Mouse (Mus musculus): ENCODE results near the gene Prdm2.

Gene Prdm2

DNA sequence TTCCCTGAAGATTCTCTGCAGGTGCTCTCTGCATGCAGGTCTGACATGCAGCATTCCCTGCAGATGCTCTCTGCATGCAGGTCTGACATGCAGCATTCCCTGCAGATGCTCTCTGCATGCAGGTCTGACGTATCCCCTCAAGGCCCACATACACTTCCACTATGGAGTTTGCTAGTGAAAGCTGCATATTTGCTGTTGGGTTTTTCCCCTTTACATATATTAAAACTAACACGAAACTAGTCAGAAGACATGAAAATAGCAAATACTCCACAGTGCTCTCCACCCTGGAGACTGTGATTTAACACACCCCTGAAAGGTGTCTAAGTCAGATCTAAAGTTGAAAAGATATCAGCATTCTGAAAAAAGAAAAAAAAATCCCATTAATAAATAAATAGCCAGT is 2.8 kb downstream of the Prdm2 start:
- DNase-seq = no peak

GRCm38 (mm10) chr4:143202653-143203052 is 10.1 kb downstream of the Prdm2 start:
- no peak for DNase-seq

DNA sequence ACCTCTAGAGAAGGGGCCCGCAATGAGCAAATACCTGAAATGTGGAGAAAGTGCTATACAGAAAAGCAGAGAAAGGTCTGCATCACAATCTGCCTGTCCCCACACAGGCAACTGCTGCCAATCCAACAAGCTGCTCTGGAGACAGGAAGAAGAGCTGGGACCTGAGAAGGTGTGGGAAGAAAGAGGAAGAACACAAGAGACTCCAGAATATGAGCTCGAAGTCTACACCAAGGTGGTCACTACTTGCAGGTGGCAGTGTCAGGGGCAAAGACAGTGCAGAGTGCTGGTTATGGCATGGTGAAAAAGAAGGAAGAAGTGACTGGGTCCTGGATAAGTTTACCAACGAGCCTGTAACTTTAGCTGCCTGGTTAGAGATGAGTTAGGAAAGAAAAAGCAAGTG is 14.4 kb downstream of the Prdm2 start:
- DNase-seq = no peak

- no peak for DNase-seq
Measured at GRCm38 (mm10) chr4:143197845-143198356, 14.9 kb downstream of the Prdm2 start.

DNA sequence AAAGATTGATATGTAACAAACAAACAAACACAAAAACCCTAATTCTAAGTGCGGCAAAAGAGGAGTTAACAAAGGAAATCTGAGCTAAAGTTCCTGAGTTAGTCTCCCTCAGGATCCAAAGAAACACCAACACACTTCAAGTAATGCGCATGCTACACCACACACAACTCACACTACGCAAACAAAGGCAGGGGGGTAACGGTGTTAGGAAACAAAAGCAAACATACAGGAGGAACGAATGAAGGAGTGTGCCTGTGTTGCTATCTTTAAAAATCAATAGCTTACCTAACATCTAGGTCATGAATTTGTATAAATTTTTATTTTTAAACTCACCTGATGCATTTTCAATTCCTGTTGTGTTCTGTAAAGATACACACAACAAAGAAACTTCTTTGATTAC is 18.5 kb downstream of the Prdm2 start:
- no peak for DNase-seq

GRCm38 (mm10) chr4:143193164-143193563 is 19.6 kb downstream of the Prdm2 start:
- no peak for DNase-seq

DNA sequence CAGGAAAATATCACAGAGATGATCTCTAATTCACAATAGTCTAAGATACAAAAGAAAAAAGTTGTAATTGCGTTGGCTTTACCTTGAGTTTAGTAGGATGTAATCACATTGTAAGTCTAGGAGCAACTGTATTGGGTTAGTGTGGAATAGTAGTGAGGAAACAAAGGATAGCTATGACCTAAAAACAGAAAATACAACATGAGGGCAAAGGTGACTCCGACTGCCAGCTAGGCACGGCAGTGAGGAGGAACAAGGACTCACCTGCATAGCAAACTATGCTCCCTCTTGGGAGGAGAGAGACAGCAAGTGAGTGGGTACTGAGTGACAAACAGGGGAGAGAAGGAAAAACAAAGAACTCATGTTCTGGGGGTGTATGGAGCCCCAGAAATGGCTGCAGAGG is 21.0 kb downstream of the Prdm2 start:
- no peak for DNase-seq

- DNase-seq = no peak
Measured at GRCm38 (mm10) chr4:143190657-143191056, 22.1 kb downstream of the Prdm2 start.

- no peak for DNase-seq
Measured at GRCm38 (mm10) chr4:143188571-143189191, 24.1 kb downstream of the Prdm2 start.

DNA sequence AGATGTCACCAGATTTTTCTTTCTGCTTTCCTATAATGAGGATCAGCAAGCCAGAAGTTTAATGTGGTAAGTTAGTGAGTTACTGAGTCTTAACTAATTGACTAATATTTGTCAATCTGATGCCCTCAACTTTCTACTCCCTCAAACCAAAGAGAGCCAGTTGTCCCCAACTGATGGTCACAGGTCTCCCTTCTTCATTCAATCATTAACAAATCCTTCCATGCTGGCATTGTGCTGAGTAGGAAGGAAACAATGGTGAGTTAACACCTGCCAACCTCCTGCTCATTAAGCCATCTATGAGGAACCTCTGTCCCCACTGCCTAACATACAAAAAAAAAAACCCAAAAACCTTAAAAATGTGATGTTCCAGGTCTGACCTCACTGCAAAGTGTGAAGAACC is 26.7 kb downstream of the Prdm2 start:
- DNase-seq = no peak

- DNase-seq = no peak
Measured at GRCm38 (mm10) chr4:143185496-143185895, 27.3 kb downstream of the Prdm2 start.

DNA sequence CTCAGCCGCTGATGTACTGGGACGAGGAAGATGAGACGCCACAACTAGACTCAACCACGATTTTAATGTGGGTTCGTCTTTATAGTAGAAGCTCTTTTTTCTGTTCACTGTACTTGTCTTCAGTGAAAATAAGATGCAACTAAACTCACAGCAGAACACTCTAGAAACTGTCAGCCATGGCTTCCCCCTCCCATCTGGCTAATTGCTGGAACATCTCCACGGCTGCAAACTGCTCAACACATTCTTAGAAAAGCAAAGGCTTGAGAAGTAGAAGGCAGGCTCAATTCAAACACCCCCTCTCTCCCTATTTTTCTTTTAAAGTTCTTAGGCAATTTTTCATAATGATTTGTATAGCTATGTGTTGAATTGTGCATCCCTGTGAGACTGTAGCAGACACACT is 29.7 kb downstream of the Prdm2 start:
- peak; percentile 30 for DNase-seq

DNA sequence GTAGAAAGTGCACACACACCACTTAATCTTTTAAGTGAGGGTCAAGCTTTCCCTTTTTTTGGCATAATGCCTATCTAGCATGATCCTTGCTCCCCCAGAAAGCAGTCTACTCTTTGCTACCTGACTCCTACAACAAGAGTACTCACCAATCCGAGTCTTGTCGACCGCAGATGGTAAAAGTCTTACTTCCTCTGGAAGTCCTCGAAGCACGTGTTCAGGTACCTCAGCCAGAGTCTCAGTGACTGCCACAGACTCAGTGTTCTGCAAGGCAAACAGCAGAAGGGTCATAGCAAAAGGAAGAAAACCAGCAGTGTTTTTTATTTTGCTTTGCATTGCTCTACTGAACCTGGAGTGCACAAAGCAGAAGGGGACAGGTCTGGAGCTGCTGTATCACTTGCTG is 32.1 kb downstream of the Prdm2 start:
- no peak for DNase-seq

GRCm38 (mm10) chr4:143171600-143172290 is 41.0 kb downstream of the Prdm2 start:
- DNase-seq = no peak

DNA sequence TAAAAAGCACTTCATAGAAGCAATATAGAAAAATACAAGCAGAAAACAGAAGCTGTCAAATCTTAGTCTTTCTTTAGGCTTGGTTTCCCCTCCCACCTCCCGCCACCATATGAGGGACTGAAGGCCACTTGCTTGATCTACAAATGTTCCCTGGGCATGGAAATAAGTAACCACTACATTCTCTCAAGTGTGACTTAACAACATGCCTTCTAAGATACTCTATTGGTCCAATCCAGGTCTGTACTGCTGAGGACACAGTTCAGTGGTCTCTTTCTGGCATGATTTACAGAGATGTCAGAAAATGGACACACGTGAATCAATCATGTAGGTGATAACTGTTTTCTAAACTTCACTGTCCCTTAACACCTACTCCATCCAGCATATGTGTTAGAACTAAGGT is 42.5 kb downstream of the Prdm2 start:
- no peak for DNase-seq

GRCm38 (mm10) chr4:143168093-143168492 is 44.7 kb downstream of the Prdm2 start:
- no peak for DNase-seq

- DNase-seq = peak; percentile 99
Measured at GRCm38 (mm10) chr4:143161619-143162479, 50.9 kb downstream of the Prdm2 start.

DNA sequence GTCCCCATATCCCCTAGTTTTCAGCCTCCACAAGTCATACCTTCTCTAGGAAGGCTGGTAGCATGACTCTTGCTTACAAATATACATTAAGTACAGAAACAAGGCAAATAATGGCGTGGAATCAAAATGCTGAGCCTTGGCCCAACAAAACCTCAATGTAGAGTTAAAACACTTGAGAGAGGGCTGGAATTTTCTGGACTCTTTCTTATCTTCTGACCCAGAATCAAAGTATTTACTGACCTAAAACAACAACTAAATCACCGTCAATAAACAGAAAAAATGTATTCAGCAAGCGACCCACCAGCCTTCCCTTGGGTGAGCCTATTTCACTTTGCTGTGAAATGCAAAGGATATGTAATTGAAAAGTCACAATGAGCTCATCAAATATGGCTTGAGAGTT is 52.0 kb downstream of the Prdm2 start:
- no peak for DNase-seq

GRCm38 (mm10) chr4:143159336-143159735 is 53.5 kb downstream of the Prdm2 start:
- no peak for DNase-seq

GRCm38 (mm10) chr4:143155871-143156270 is 56.9 kb downstream of the Prdm2 start:
- no peak for DNase-seq

GRCm38 (mm10) chr4:143155036-143155435 is 57.8 kb downstream of the Prdm2 start:
- no peak for DNase-seq

DNA sequence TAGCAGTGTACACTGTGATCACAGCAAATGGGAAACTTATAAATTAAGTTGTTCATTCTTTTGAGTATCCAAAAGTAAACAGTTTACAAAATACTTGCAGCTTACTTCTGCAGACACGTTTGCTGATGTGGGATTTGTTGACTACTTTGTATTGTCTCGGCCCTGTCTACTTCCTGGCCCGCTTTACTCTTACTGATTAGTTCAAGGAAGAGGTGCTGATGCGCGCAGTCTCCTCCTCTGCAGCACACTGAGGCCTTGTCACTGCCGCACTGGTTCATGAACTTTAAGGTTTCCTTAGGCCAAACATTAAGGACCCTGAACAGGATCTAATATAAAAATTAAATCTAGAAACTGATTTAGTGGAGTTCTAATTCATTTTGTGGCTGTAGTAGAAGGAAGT is 58.2 kb downstream of the Prdm2 start:
- DNase-seq = no peak

GRCm38 (mm10) chr4:143152634-143153033 is 60.2 kb downstream of the Prdm2 start:
- no peak for DNase-seq

DNA sequence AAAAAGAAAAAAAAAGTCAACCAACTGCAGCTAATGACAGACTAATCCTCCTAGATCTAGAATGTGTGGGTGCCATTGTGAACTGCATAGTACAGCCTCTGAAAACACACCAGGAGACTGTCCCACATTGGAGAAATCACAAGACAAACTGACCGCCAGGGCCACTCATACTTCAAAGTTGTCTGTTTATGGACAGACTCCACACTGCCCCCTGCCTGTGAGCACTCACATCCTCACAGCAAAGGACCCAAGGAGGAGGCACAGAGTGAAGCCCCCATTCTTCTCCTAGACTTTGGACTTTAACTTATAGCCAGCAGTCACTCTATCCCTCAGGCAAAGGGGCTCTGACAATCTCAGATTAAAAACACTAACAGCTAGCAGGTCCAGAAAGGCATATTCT is 61.5 kb downstream of the Prdm2 start:
- no peak for DNase-seq

Data from right cerebral cortex, postnatal 25 days (tissue).